Mouse (Mus musculus): ENCODE measurements around the gene Bag5. TPM values are rescaled to one million over a fixed set of nuclear protein-coding genes. Genes with fewer than 3 reads are reported as not detected.
A peak's percentile ranks its signal among the peaks of the same experiment; 100 is the strongest.

Gene Bag5
- total and polyA plus RNA-seq, 3 experiments: 9.8 to 22.8 (median 18.8) TPM

DNA sequence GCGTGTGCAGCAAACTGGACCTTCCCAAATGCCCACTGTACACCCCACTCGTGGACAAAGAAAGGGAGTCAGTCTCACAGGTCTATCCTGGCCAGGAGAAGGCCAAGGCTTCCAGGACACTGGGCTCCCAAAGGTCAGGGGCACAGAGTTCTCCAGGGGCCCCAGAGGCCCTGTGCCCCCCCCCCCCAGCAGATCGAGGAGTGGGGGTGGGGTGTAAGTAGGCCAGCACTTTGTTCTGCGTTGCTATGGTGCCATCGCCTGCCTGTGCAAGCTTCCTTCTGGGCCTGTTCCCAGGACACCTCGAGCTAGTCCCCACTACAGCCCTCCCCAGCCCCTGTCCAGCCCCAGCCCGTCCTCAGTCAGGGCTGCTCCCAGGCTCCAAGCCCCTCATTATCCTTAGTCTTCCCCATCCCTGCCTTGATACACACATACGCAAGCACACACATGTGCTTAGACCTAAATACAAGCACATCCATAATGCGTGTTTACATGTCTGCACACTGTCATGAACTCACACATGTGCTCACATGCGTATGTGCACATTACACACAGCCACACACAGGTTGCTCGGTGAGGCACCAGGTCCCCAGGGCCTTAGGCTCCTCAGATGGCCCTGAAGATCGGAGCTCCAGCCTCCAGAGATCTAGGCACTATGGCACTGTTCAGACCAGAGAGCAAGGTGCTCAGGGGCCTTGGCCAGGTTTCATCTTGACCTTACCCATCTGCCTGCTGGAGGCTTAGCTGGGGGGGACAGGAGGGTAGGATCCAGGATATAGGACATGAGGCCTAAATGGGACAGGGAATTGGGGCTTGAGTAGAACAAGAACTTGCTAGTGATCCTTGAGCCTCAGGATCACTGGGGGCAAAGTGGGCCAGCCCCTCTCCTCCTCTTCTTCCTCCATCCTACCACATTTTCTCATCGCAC, 17.9 kb downstream of the Bag5 start:
- Histone ChIP-seq H3K79me2 (replicated peaks; ENCODE audit: control insufficient read depth, insufficient read depth, low read length) (no peaks in the 10 kb centered on the region), H3K4me1 (ENCODE audit: control insufficient read depth, insufficient read depth, low read length) (peaks cover 24% of the 10 kb centered on the region), H3K4me3 (no peak overlapping the region), H3K27me3 (ENCODE audit: control insufficient read depth, insufficient read depth, low read length) (no peaks in the 10 kb centered on the region), H3K9ac (ENCODE audit: low read depth, low read length) (peak overlapping the region; percentile 10; the same call in 1 of the 2 replicates), H3K27ac (peak overlapping the region; percentile 27; the same call in 1 of the 2 replicates), H3K36me3 (ENCODE audit: control insufficient read depth, insufficient read depth, low read length) (no peaks in the 10 kb centered on the region)
- DNase-seq: no peak
- TF ChIP-seq POLR2A (IDR thresholded peaks at IDR 0.05; ENCODE audit: insufficient read depth, low read depth, low read length) (no peak), CTCF (IDR thresholded peaks at IDR 0.05) (no peak), EP300 (IDR thresholded peaks at IDR 0.05; ENCODE audit: insufficient read depth, low read depth, low read length) (no peak)
- 63% methylated on average over 13 of the region's 13 CpGs for WGBS
- intact Hi-C loops (cut with DNase I): no loop called here

- Histone ChIP-seq H3K36me3 (ENCODE audit: control insufficient read depth, insufficient read depth, low read length) (no peaks in the 10 kb centered on the region), H3K79me2 (replicated peaks; ENCODE audit: control insufficient read depth, insufficient read depth, low read length) (no peaks in the 10 kb centered on the region), H3K4me1 (ENCODE audit: control insufficient read depth, insufficient read depth, low read length) (peaks cover 24% of the 10 kb centered on the region), H3K4me3 (no peak overlapping the region), H3K9ac (ENCODE audit: low read depth, low read length) (peak overlapping the region; percentile 6; the same call in 1 of the 2 replicates), H3K27ac (peak overlapping the region; percentile 48), H3K27me3 (ENCODE audit: control insufficient read depth, insufficient read depth, low read length) (no peaks in the 10 kb centered on the region)
- intact Hi-C loops (cut with DNase I): no loop called here
- no peak for DNase-seq
- 20% methylated on average over 12 of the region's 12 CpGs for whole genome bisulfite sequencing
- TF ChIP-seq CTCF (IDR thresholded peaks at IDR 0.05) (no peak), EP300 (IDR thresholded peaks at IDR 0.05; ENCODE audit: insufficient read depth, low read depth, low read length) (no peak), POLR2A (IDR thresholded peaks at IDR 0.05; ENCODE audit: insufficient read depth, low read depth, low read length) (no peak)
These were observed 18.7 kb downstream of the Bag5 start for GRCm38 (mm10) chr12:111694271-111694781.

- H3K4me1 ChIP-seq (ENCODE audit: control insufficient read depth, insufficient read depth, low read length): peaks cover 25% of the 10 kb centered on the region
- H3K27ac ChIP-seq: peak overlapping the region; percentile 48
- H3K36me3 ChIP-seq (ENCODE audit: control insufficient read depth, insufficient read depth, low read length): no peaks in the 10 kb centered on the region
- intact Hi-C loops (cut with DNase I): no loop called here
- TF ChIP-seq EP300 (IDR thresholded peaks at IDR 0.05; ENCODE audit: insufficient read depth, low read depth, low read length) (no peak), POLR2A (IDR thresholded peaks at IDR 0.05; ENCODE audit: insufficient read depth, low read depth, low read length) (no peak), CTCF (IDR thresholded peaks at IDR 0.05) (no peak)
- no peaks in the 10 kb centered on the region for H3K79me2 ChIP-seq (replicated peaks; ENCODE audit: control insufficient read depth, insufficient read depth, low read length)
- no peaks in the 10 kb centered on the region for H3K27me3 ChIP-seq (ENCODE audit: control insufficient read depth, insufficient read depth, low read length)
- H3K4me3 ChIP-seq: no peak overlapping the region
- no peak overlapping the region for H3K9ac ChIP-seq (ENCODE audit: low read depth, low read length)
- 58% methylated on average over 18 of the region's 18 CpGs for WGBS
- DNase-seq: no peak
These were observed 19.5 kb downstream of the Bag5 start for GRCm38 (mm10) chr12:111693341-111694270.

GRCm38 (mm10) chr12:111692899-111693298, 20.2 kb downstream of the Bag5 start:
- H3K27me3 ChIP-seq (ENCODE audit: control insufficient read depth, insufficient read depth, low read length): no peaks in the 10 kb centered on the region
- H3K4me3 ChIP-seq: no peak overlapping the region
- WGBS: 87% methylated on average over 5 of the region's 5 CpGs
- H3K79me2 ChIP-seq (replicated peaks; ENCODE audit: control insufficient read depth, insufficient read depth, low read length): no peaks in the 10 kb centered on the region
- no peaks in the 10 kb centered on the region for H3K36me3 ChIP-seq (ENCODE audit: control insufficient read depth, insufficient read depth, low read length)
- H3K9ac ChIP-seq (ENCODE audit: low read depth, low read length): no peak overlapping the region
- TF ChIP-seq POLR2A (IDR thresholded peaks at IDR 0.05; ENCODE audit: insufficient read depth, low read depth, low read length): no peak
- TF ChIP-seq CTCF (IDR thresholded peaks at IDR 0.05): no peak
- no peak for TF ChIP-seq EP300 (IDR thresholded peaks at IDR 0.05; ENCODE audit: insufficient read depth, low read depth, low read length)
- DNase-seq: no peak
- peaks cover 21% of the 10 kb centered on the region for H3K4me1 ChIP-seq (ENCODE audit: control insufficient read depth, insufficient read depth, low read length)
- intact Hi-C loops (cut with DNase I): no loop called here
- H3K27ac ChIP-seq: no peak overlapping the region

- WGBS: 31% methylated on average over 5 of the region's 5 CpGs
- intact Hi-C loops (cut with DNase I): no loop called here
- TF ChIP-seq EP300 (IDR thresholded peaks at IDR 0.05; ENCODE audit: insufficient read depth, low read depth, low read length): no peak
- 0 out of 2 replicates have a peak, but pooled peaks have one; percentile 2 for TF ChIP-seq CTCF (IDR thresholded peaks at IDR 0.05)
- no peak for TF ChIP-seq POLR2A (IDR thresholded peaks at IDR 0.05; ENCODE audit: insufficient read depth, low read depth, low read length)
- Histone ChIP-seq H3K9ac (ENCODE audit: low read depth, low read length) (no peak overlapping the region), H3K79me2 (replicated peaks; ENCODE audit: control insufficient read depth, insufficient read depth, low read length) (no peaks in the 10 kb centered on the region), H3K4me3 (no peak overlapping the region), H3K4me1 (ENCODE audit: control insufficient read depth, insufficient read depth, low read length) (peaks cover 28% of the 10 kb centered on the region), H3K27ac (peak overlapping the region; percentile 20; the same call in 1 of the 2 replicates), H3K36me3 (ENCODE audit: control insufficient read depth, insufficient read depth, low read length) (no peaks in the 10 kb centered on the region), H3K27me3 (ENCODE audit: control insufficient read depth, insufficient read depth, low read length) (no peaks in the 10 kb centered on the region)
- no peak for DNase-seq
These were observed 21.6 kb downstream of the Bag5 start for GRCm38 (mm10) chr12:111691346-111691872.
